In the genomic region with DNA sequence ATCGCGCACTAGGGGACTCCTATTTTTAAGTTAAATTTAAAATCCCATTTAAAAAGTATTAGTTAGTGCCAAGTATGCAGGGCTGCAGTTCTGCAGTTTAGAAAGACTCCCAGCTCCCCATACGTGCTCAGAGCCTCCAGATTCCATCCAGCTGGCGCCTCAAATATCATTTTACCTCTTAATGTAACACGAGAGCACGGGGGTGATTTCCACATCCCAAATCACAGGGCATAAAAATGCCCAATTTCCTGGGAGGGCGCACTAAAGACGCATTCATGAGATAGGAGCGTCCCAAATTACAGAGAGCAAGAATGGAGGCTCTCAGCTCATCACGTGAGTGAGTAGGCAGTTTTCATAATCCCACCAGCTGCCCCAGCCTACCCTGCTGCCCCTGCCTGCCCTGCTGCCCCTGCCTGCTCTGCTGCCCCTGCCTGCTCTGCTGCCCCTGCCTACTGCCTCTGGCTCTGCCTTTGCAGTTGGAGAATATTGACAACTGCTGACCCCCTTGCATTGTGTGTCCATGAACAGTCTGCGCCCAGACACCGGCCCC, we compare ENCODE assay signal across 24 mouse cellular contexts.
DNase-seq lines count a peak whose midpoint lies in the region; ATAC-seq and TF ChIP-seq lines count a peak whose summit lies in the region.
"Had no signal": no experiment of that assay in that cellular context is flagged by ENCODE, and none has a peak within 500 bp of the region (broad histone marks: within the 10 kb centered on the region; RNA-seq: fewer than 3 reads in every experiment).

No protein-coding gene starts in this region.

- TF ChIP-seq EP300 in heart, adult 2 months (IDR thresholded peaks at IDR 0.05; ENCODE audit: insufficient read depth, low read depth, low read length), result no peak

- H3K9ac ChIP-seq in kidney, embryonic 15.5 days, result no peak overlapping the region
- H3K9ac ChIP-seq in limb, embryonic 13.5 days, result no peak overlapping the region
- no peak overlapping the region for H3K9ac ChIP-seq in embryonic facial prominence, embryonic 15.5 days
- H3K9ac ChIP-seq in heart, adult 2 months (ENCODE audit: low read depth, low read length), result no peak overlapping the region
- H3K9ac ChIP-seq: forebrain, embryonic 12.5 days; forebrain, embryonic 15.5 days; heart, embryonic 13.5 days; hindbrain, embryonic 14.5 days had no signal

- no peaks in the 10 kb centered on the region for H3K27me3 ChIP-seq in kidney, embryonic 15.5 days
- no peaks in the 10 kb centered on the region for H3K27me3 ChIP-seq in limb, embryonic 13.5 days
- no peaks in the 10 kb centered on the region for H3K27me3 ChIP-seq in limb, embryonic 10.5 days (ENCODE audit: low read depth, poor library complexity, severe bottlenecking)
- H3K27me3 ChIP-seq in embryonic facial prominence, embryonic 15.5 days, result no peaks in the 10 kb centered on the region
- no peaks in the 10 kb centered on the region for H3K27me3 ChIP-seq in heart, adult 2 months (ENCODE audit: control insufficient read depth, insufficient read depth, low read length)

- no peak for TF ChIP-seq CTCF in heart, adult 2 months (IDR thresholded peaks at IDR 0.05)

- no peaks in the 10 kb centered on the region for H3K79me2 ChIP-seq in heart, adult 2 months (replicated peaks; ENCODE audit: control insufficient read depth, insufficient read depth, low read length)

- no peak for DNase-seq in kidney, postnatal 14 days
- no peak for DNase-seq in limb, embryonic 10.5 days (ENCODE audit: low spot score)
- DNase-seq in heart, adult 2 months, result no peak
- DNase-seq: adrenal gland, adult 2 months; adrenal gland, postnatal 14 days; cerebellum, adult 11 months; cerebellum, adult 2 months; cerebellum, adult 9-11 months; cerebellum, postnatal 25 days; gastrocnemius, postnatal 25 days; heart, adult 18-20 months; heart, postnatal 14 days; heart, postnatal 4 days had no signal

- ATAC-seq in kidney, embryonic 15.5 days (replicated peaks; ENCODE audit: low FRiP score), result peak; percentile 36; the same call in 1 of the 2 replicates
- ATAC-seq in limb, embryonic 13.5 days (ENCODE audit: low FRiP score, low read depth), result peak; percentile 32; the same call in 1 of the 2 replicates
- peak; percentile 67 for ATAC-seq in embryonic facial prominence, embryonic 15.5 days (ENCODE audit: insufficient number of reproducible peaks, low FRiP score, low TSS enrichment, low read depth)
- ATAC-seq: CD4-positive, CD25-positive, alpha-beta regulatory T cell, adult 4 months; forebrain, embryonic 15.5 days; hindbrain, postnatal 0 days had no signal

- WGBS in kidney, embryonic 15.5 days, result 50% methylated on average over 12 of the region's 12 CpGs
- 56% methylated on average over 12 of the region's 12 CpGs for WGBS in limb, embryonic 13.5 days
- 85% methylated on average over 12 of the region's 12 CpGs for WGBS in limb, embryonic 10.5 days
- WGBS in embryonic facial prominence, embryonic 15.5 days, result 44% methylated on average over 12 of the region's 12 CpGs
- WGBS in heart, adult 2 months, result 69% methylated on average over 12 of the region's 12 CpGs

- no peak overlapping the region for H3K4me3 ChIP-seq in kidney, embryonic 15.5 days (replicated peaks)
- no peak overlapping the region for H3K4me3 ChIP-seq in limb, embryonic 13.5 days
- H3K4me3 ChIP-seq in limb, embryonic 10.5 days, result no peak overlapping the region
- H3K4me3 ChIP-seq in embryonic facial prominence, embryonic 15.5 days (replicated peaks), result no peak overlapping the region
- H3K4me3 ChIP-seq in heart, adult 2 months, result no peak overlapping the region
- H3K4me3 ChIP-seq: erythroblast, embryonic 14.5 days; forebrain, embryonic 12.5 days; forebrain, embryonic 15.5 days; heart, embryonic 10.5 days; heart, embryonic 13.5 days had no signal

- H3K4me2 ChIP-seq in kidney, embryonic 15.5 days, result no peak overlapping the region
- no peak overlapping the region for H3K4me2 ChIP-seq in limb, embryonic 13.5 days (replicated peaks)
- H3K4me2 ChIP-seq in embryonic facial prominence, embryonic 15.5 days (replicated peaks), result no peak overlapping the region
- H3K4me2 ChIP-seq: forebrain, embryonic 12.5 days; forebrain, embryonic 15.5 days; heart, embryonic 13.5 days; hindbrain, embryonic 14.5 days had no signal

- no peaks in the 10 kb centered on the region for H3K36me3 ChIP-seq in kidney, embryonic 15.5 days
- H3K36me3 ChIP-seq in limb, embryonic 13.5 days, result no peaks in the 10 kb centered on the region
- no peaks in the 10 kb centered on the region for H3K36me3 ChIP-seq in limb, embryonic 10.5 days
- H3K36me3 ChIP-seq in embryonic facial prominence, embryonic 15.5 days, result no peaks in the 10 kb centered on the region
- H3K36me3 ChIP-seq in heart, adult 2 months (ENCODE audit: control insufficient read depth, insufficient read depth, low read length), result no peaks in the 10 kb centered on the region
- H3K36me3 ChIP-seq: forebrain, embryonic 12.5 days; forebrain, embryonic 15.5 days; heart, embryonic 10.5 days; heart, embryonic 13.5 days had no signal

- intact Hi-C loops in heart, adult 2 months (cut with DNase I), result no loop called here

- H3K4me1 ChIP-seq in kidney, embryonic 15.5 days, result peaks cover 6% of the 10 kb centered on the region
- 0 out of 2 replicates have a peak, but pooled peaks cover 6% of the 10 kb centered on the region for H3K4me1 ChIP-seq in limb, embryonic 13.5 days
- 0 out of 2 replicates have a peak, but pooled peaks cover 3% of the 10 kb centered on the region for H3K4me1 ChIP-seq in limb, embryonic 10.5 days
- H3K4me1 ChIP-seq in embryonic facial prominence, embryonic 15.5 days, result no peaks in the 10 kb centered on the region
- no peaks in the 10 kb centered on the region for H3K4me1 ChIP-seq in heart, adult 2 months (ENCODE audit: control insufficient read depth, insufficient read depth, low read length)
- H3K4me1 ChIP-seq: heart, embryonic 10.5 days; heart, embryonic 13.5 days had no signal

- no peak for TF ChIP-seq POLR2A in heart, adult 2 months (IDR thresholded peaks at IDR 0.05; ENCODE audit: insufficient read depth, low read depth, low read length)

- peak overlapping the region; percentile 59; the same call in 1 of the 2 replicates for H3K27ac ChIP-seq in kidney, embryonic 15.5 days
- H3K27ac ChIP-seq in limb, embryonic 13.5 days, result no peak overlapping the region; the same call in 1 of the 2 replicates
- no peak overlapping the region for H3K27ac ChIP-seq in limb, embryonic 10.5 days
- no peak overlapping the region for H3K27ac ChIP-seq in embryonic facial prominence, embryonic 15.5 days (replicated peaks)
- no peak overlapping the region for H3K27ac ChIP-seq in heart, adult 2 months
- H3K27ac ChIP-seq: forebrain, embryonic 12.5 days; forebrain, embryonic 15.5 days; heart, embryonic 10.5 days; heart, embryonic 13.5 days; hindbrain, embryonic 14.5 days; hindbrain, postnatal 0 days had no signal

- no peaks in the 10 kb centered on the region; the same call in 1 of the 2 replicates for H3K9me3 ChIP-seq in kidney, embryonic 15.5 days (replicated peaks)
- no peaks in the 10 kb centered on the region for H3K9me3 ChIP-seq in limb, embryonic 13.5 days
- no peaks in the 10 kb centered on the region for H3K9me3 ChIP-seq in limb, embryonic 10.5 days (replicated peaks)
- no peaks in the 10 kb centered on the region for H3K9me3 ChIP-seq in embryonic facial prominence, embryonic 15.5 days (replicated peaks)
- H3K9me3 ChIP-seq: forebrain, embryonic 12.5 days; forebrain, embryonic 15.5 days; heart, embryonic 10.5 days; heart, embryonic 13.5 days had no signal
